ENCODE assay signal across 9 mouse cellular contexts in the genomic region with DNA sequence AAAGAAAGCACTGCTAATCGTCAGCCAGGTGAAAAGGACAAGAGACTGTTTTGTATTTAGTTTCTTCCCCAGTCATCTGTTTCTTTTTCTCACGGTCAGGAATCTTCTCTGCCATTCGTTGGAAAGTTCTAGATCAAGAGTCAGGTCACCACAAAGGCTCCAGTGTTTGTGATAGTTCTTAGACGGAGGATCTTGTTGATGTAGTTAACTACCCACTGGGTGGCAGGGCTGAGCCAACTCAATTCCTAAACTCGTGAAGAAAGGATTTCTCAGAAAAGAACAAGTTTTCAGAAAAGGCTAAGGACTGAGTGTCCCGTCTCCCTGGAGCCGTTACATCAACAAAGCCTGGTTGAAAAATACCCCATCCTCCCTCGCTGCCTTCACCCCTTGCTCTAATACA. TPM values are rescaled to one million over a fixed set of nuclear protein-coding genes. Genes with fewer than 3 reads are reported as not detected.
DNase-seq lines count a peak whose midpoint lies in the region; ATAC-seq and TF ChIP-seq lines count a peak whose summit lies in the region.
"Had no signal": no experiment of that assay in that cellular context is flagged by ENCODE, and none has a peak within 500 bp of the region (broad histone marks: within the 10 kb centered on the region; RNA-seq: fewer than 3 reads in every experiment).

No protein-coding gene starts in this region.

- no peaks in the 10 kb centered on the region for H3K36me3 ChIP-seq in liver, embryonic 11.5 days (ENCODE audit: control insufficient read depth, insufficient read depth, low read length)
- H3K36me3 ChIP-seq in spleen, adult 2 months (ENCODE audit: control insufficient read depth, insufficient read depth, low read length), result no peaks in the 10 kb centered on the region
- H3K36me3 ChIP-seq in midbrain, embryonic 11.5 days (ENCODE audit: control insufficient read depth, insufficient read depth, low read length), result no peaks in the 10 kb centered on the region

- H3K9ac ChIP-seq in liver, embryonic 11.5 days (ENCODE audit: low read depth, low read length), result no peak overlapping the region
- no peak overlapping the region for H3K9ac ChIP-seq in midbrain, embryonic 11.5 days (ENCODE audit: low read length)

- H3K9me3 ChIP-seq in liver, embryonic 11.5 days (ENCODE audit: control insufficient read depth, low read length), result no peaks in the 10 kb centered on the region
- H3K9me3 ChIP-seq in midbrain, embryonic 11.5 days (ENCODE audit: control insufficient read depth, low read length), result no peaks in the 10 kb centered on the region

- TF ChIP-seq CTCF in spleen, adult 2 months (IDR thresholded peaks at IDR 0.05; ENCODE audit: extremely low read depth, insufficient read depth, insufficient read length, insufficient replicate concordance), result peak; percentile 33; the same call in 1 of the 2 replicates

- no peak for TF ChIP-seq POLR2A in spleen, adult 2 months (IDR thresholded peaks at IDR 0.05; ENCODE audit: low read depth, low read length)

- no peak overlapping the region; the same call in 1 of the 2 replicates for H3K4me2 ChIP-seq in liver, embryonic 11.5 days
- H3K4me2 ChIP-seq in midbrain, embryonic 11.5 days, result no peak overlapping the region

- 0 out of 2 replicates have a peak, but pooled peaks cover 2% of the 10 kb centered on the region for H3K27me3 ChIP-seq in liver, embryonic 11.5 days (replicated peaks; ENCODE audit: control insufficient read depth, insufficient read depth, low read length)
- no peaks in the 10 kb centered on the region for H3K27me3 ChIP-seq in spleen, adult 2 months (ENCODE audit: control insufficient read depth, insufficient read depth, low read length)
- H3K27me3 ChIP-seq in midbrain, embryonic 11.5 days (ENCODE audit: control insufficient read depth, insufficient read depth, low read length), result 0 out of 2 replicates have a peak, but pooled peaks cover 3% of the 10 kb centered on the region

- H3K4me3 ChIP-seq in liver, embryonic 11.5 days (ENCODE audit: low read depth, low read length), result no peak overlapping the region
- no peak overlapping the region for H3K4me3 ChIP-seq in spleen, adult 2 months (ENCODE audit: extremely low read depth, insufficient read depth, insufficient read length)
- H3K4me3 ChIP-seq in midbrain, embryonic 11.5 days (ENCODE audit: low read depth, low read length), result no peak overlapping the region

- no peak for ATAC-seq in liver, embryonic 11.5 days (replicated peaks; ENCODE audit: low FRiP score)
- no peak for ATAC-seq in midbrain, embryonic 11.5 days (ENCODE audit: low FRiP score)

- intact Hi-C loops in heart, postnatal 36 days (cut with DNase I), result loop anchor here (1.0 kb wide), 1 partner anchor 29 kb away; no protein-coding TSS in a partner anchor

- WGBS in liver, embryonic 11.5 days, result 20% methylated on average over 8 of the region's 8 CpGs
- 9% methylated on average over 8 of the region's 8 CpGs for WGBS in spleen, adult 2 months
- 20% methylated on average over 8 of the region's 8 CpGs for WGBS in midbrain, embryonic 11.5 days

- H3K4me1 ChIP-seq in liver, embryonic 11.5 days (replicated peaks; ENCODE audit: control insufficient read depth, insufficient read depth, low read length), result peaks cover 6% of the 10 kb centered on the region; the same call in 1 of the 2 replicates
- H3K4me1 ChIP-seq in spleen, adult 2 months (ENCODE audit: control insufficient read depth, insufficient read depth, insufficient read length), result peaks cover 15% of the 10 kb centered on the region; the same call in 1 of the 2 replicates
- H3K4me1 ChIP-seq in midbrain, embryonic 11.5 days (ENCODE audit: control insufficient read depth, insufficient read depth, low read length), result peaks cover 3% of the 10 kb centered on the region

- peak; percentile 50 for DNase-seq in liver
- DNase-seq in liver, embryonic 11.5 days (ENCODE audit: low spot score), result no peak
- peak; percentile 85 for DNase-seq in NIH3T3 (ENCODE audit: low read depth)
- peak; percentile 67 for DNase-seq in c-Kit-positive CD71-positive TER-119-positive erythroid progenitor cells, embryonic 14.5 days (ENCODE audit: low spot score)
- peak; percentile 69 to 70 for DNase-seq in heart, postnatal 36 days
- peak; percentile 77 to 83 for DNase-seq in lung, adult 18-20 months
- DNase-seq in spleen, adult 2 months (ENCODE audit: low read depth in 1 of 2, low spot score in 2 of 2), result peak; percentile 54 to 70
- no peak for DNase-seq in midbrain, embryonic 11.5 days (ENCODE audit: low spot score, missing footprints)

- H3K27ac ChIP-seq in liver, embryonic 11.5 days (ENCODE audit: low read depth, low read length), result no peak overlapping the region
- no peak overlapping the region; the same call in 1 of the 2 replicates for H3K27ac ChIP-seq in spleen, adult 2 months (ENCODE audit: insufficient read depth, low read length)
- no peak overlapping the region for H3K27ac ChIP-seq in midbrain, embryonic 11.5 days (ENCODE audit: low read depth, low read length)

RNA-seq across cellular contexts. Expression of a gene that starts 6.6 kb away (rescaled TPM):
- 41.1 and 44.0 TPM in 2 replicates for polyA plus RNA-seq in liver, embryonic 11.5 days (2014; fragmentation: Nextera tagmentation; extraction: Ambion mirVana)
- 1,000 to 10,000 TPM in 1 of 2 experiments, 100 to 1,000 TPM in 1; 646 to 1,158 TPM for total RNA-seq in heart, postnatal 36 days (2021)
- 423 and 439 TPM in 2 replicates for polyA plus RNA-seq in spleen, adult 2 months (2012; rRNA removed)
- 54.0 and 55.9 TPM in 2 replicates for polyA plus RNA-seq in midbrain, embryonic 11.5 days (2014; fragmentation: Nextera tagmentation; extraction: Ambion mirVana)

RNA-seq across cellular contexts. Expression of a gene that starts 25.6 kb away (rescaled TPM):
- 0.49 and 1.0 TPM in 2 replicates for polyA plus RNA-seq in liver, embryonic 11.5 days (2014; fragmentation: Nextera tagmentation; extraction: Ambion mirVana)
- total RNA-seq in heart, postnatal 36 days (2021), result 1 to 10 TPM in 1 of 2 experiments, under 1 TPM in 1; 0.89 to 2.8 TPM
- polyA plus RNA-seq in spleen, adult 2 months (2012; rRNA removed), result 0.18 TPM in 1 of 2 replicates, not detected in the other
- 0.36 and 0.43 TPM in 2 replicates for polyA plus RNA-seq in midbrain, embryonic 11.5 days (2014; fragmentation: Nextera tagmentation; extraction: Ambion mirVana)
- polyA plus RNA-seq: large intestine, adult 2 months had no signal

RNA-seq across cellular contexts. Expression of a gene that starts 26.2 kb away (rescaled TPM):
- polyA plus RNA-seq in liver, embryonic 11.5 days (2014; fragmentation: Nextera tagmentation; extraction: Ambion mirVana), result 0.19 and 0.32 TPM in 2 replicates
- total RNA-seq in heart, postnatal 36 days (2021), result 100 to 1,000 TPM; 261 to 293 TPM
- polyA plus RNA-seq in spleen, adult 2 months (2012; rRNA removed), result 0.18 and 0.32 TPM in 2 replicates
- 1.3 and 1.7 TPM in 2 replicates for polyA plus RNA-seq in midbrain, embryonic 11.5 days (2014; fragmentation: Nextera tagmentation; extraction: Ambion mirVana)

RNA-seq across cellular contexts. Expression of a gene that starts 42.8 kb away (rescaled TPM):
- 18.6 and 21.5 TPM in 2 replicates for polyA plus RNA-seq in liver, embryonic 11.5 days (2014; fragmentation: Nextera tagmentation; extraction: Ambion mirVana)
- 10 to 100 TPM; 30.3 to 33.0 TPM for total RNA-seq in heart, postnatal 36 days (2021)
- 9.2 and 10.7 TPM in 2 replicates for polyA plus RNA-seq in spleen, adult 2 months (2012; rRNA removed)
- 12.1 and 14.7 TPM in 2 replicates for polyA plus RNA-seq in midbrain, embryonic 11.5 days (2014; fragmentation: Nextera tagmentation; extraction: Ambion mirVana)

RNA-seq across cellular contexts. Expression of a gene that starts 45.2 kb away (rescaled TPM):
- polyA plus RNA-seq in liver, embryonic 11.5 days (2014; fragmentation: Nextera tagmentation; extraction: Ambion mirVana), result 0.71 and 1.1 TPM in 2 replicates
- total RNA-seq in heart, postnatal 36 days (2021), result 1 to 10 TPM; 1.3 to 2.2 TPM
- 0.14 and 0.15 TPM in 2 replicates for polyA plus RNA-seq in spleen, adult 2 months (2012; rRNA removed)
- 1.5 and 2.0 TPM in 2 replicates for polyA plus RNA-seq in midbrain, embryonic 11.5 days (2014; fragmentation: Nextera tagmentation; extraction: Ambion mirVana)

Comparison
In these comparisons a context has a peak if more than half of its experiments do, and no peak if none do; other contexts are left out.
1. DNase-seq: peak in liver (single experiment), NIH3T3 (single experiment), c-Kit-positive CD71-positive TER-119-positive erythroid progenitor cells, embryonic 14.5 days (single experiment), heart, postnatal 36 days (2 of 2), lung, adult 18-20 months (2 of 2) and spleen, adult 2 months (2 of 2); none in liver, embryonic 11.5 days (single experiment) and midbrain, embryonic 11.5 days (single experiment).